Mouse (Mus musculus): ENCODE data around the gene Mc3r.

The Mc3r gene

GRCm38 (mm10) chr2:172299126-172299921 lies 51.0 kb downstream of the Mc3r start:
- DNase-seq (ENCODE audit: low spot score) = no peak
